Mouse (Mus musculus) heart, adult 2 months (tissue): ENCODE measurements around the gene Dgkq. TPM values are rescaled to one million over a fixed set of nuclear protein-coding genes. Genes with fewer than 3 reads are reported as not detected.
A peak's percentile ranks its signal among the peaks of the same experiment; 100 is the strongest.

Source experiments
- DNase-seq, 2 experiments: peaks; one replicate each; pipeline ENCODE4 v3.0.0; 2021
- H3K27ac ChIP-seq: fragments of 200-600 bp; 2 replicates; pipeline ENCODE4 v1.8.1; 2022
- H3K27me3 ChIP-seq: fragments of 200-500 bp; 2 replicates; pipeline ENCODE4 v1.6.1; 2012; ENCODE audit warnings: mild to moderate bottlenecking, low read length, inconsistent platforms, mixed read lengths; ENCODE audit not compliant: control insufficient read depth, insufficient read depth
- H3K36me3 ChIP-seq: fragments of 200-500 bp; 2 replicates; pipeline ENCODE4 v1.6.1; 2012; ENCODE audit warnings: low read length, inconsistent platforms; ENCODE audit not compliant: control insufficient read depth, insufficient read depth
- H3K4me1 ChIP-seq: fragments of 200-500 bp; 2 replicates; pipeline ENCODE4 v1.6.1; 2011; ENCODE audit warnings: low read length; ENCODE audit not compliant: control insufficient read depth, insufficient read depth
- H3K4me3 ChIP-seq: fragments of 200-600 bp; 2 replicates; pipeline ENCODE4 v1.8.1; 2022
- H3K79me2 ChIP-seq: fragments of 200-500 bp; replicated peaks from 2 replicates; pipeline ENCODE4 v1.6.1; 2012; ENCODE audit warnings: mild to moderate bottlenecking, inconsistent platforms, low read length, moderate library complexity, mixed read lengths; ENCODE audit not compliant: control insufficient read depth, insufficient read depth
- H3K9ac ChIP-seq: fragments of 200-500 bp; 2 replicates; pipeline ENCODE4 v1.6.1; 2012; ENCODE audit warnings: low read depth, mild to moderate bottlenecking, control low read depth, inconsistent platforms, low read length, mixed read lengths
- CTCF ChIP-seq: fragments of 200-600 bp; IDR thresholded peaks from 2 replicates; pipeline ENCODE4 v1.8.1; 2022; ENCODE audit warnings: antibody characterized with exemption, mild to moderate bottlenecking, moderate library complexity
- EP300 ChIP-seq: fragments of 200-500 bp; IDR thresholded peaks from 2 replicates; pipeline ENCODE4 v1.6.1; 2011; ENCODE audit warnings: low read depth, low read length, control low read depth; ENCODE audit not compliant: insufficient read depth
- POLR2A ChIP-seq: fragments of 200-500 bp; IDR thresholded peaks from 2 replicates; pipeline ENCODE4 v1.6.1; 2011; ENCODE audit warnings: mild to moderate bottlenecking, low read depth, low read length, control low read depth; ENCODE audit not compliant: insufficient read depth
- WGBS: fragments of 180-500 bp; shearing (Covaris S2); methylation state at CpG from one replicate; pipeline ENCODE4 v1.1.7; 2018; 5-methylcytosine and 5-hydroxymethylcytosine counted together
- intact Hi-C: fragments of 180-260 bp; cut with DNase I; formaldehyde crosslinking; loops from one replicate; pipeline ENCODE4 v1.15.1; 2025
- polyA plus RNA-seq: library from polyadenylated mRNA; depleted of rRNA; stranded (reverse); fragments of >200 nt; gene quantifications from 2 replicates; pipeline ENCODE4 v1.2.3, GENCODE M21; 2012
- total RNA-seq, 2 experiments: library from RNA; stranded (reverse); gene quantifications; 2 replicates each; pipeline ENCODE4 v1.2.3; 2021

Gene Dgkq
- total and polyA plus RNA-seq, 3 experiments, result 5.0 to 9.2 (median 6.6) TPM

DNA sequence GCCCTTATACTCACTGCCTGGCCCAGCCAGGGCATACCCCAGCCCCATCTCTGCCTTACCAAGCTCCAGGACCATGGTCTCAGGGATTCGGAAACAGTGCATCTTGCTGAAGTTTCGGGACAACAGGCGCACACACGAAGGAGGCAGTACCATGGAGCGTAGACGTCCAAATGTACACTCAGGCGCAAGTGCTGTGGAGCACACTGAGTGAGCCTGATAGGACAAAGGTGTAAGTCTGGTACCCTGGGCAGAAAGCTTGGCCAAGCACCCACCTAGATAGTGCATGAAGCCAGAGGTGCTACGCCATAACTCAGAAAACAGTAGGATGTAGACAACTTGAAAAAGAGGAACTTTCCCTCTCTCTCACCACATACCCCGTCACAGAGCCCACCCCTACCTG is 14.1 kb downstream of the Dgkq start:
- H3K4me3 ChIP-seq, result no peak overlapping the region

GRCm38 (mm10) chr5:108654444-108654990 is 15.0 kb downstream of the Dgkq start:
- DNase-seq, result no peak
- H3K79me2 ChIP-seq, result peaks cover 3% of the 10 kb centered on the region; the same call in 1 of the 2 replicates
- no peak overlapping the region for H3K4me3 ChIP-seq
- H3K27me3 ChIP-seq, result no peaks in the 10 kb centered on the region
- H3K4me1 ChIP-seq, result peaks cover 2% of the 10 kb centered on the region
- H3K36me3 ChIP-seq, result no peaks in the 10 kb centered on the region
- intact Hi-C loops, result loop anchor here (5.0 kb wide), 1 partner anchor 227 kb away; no protein-coding TSS in a partner anchor
- WGBS, result 93% methylated on average over 10 of the region's 10 CpGs
- H3K27ac ChIP-seq, result no peak overlapping the region
- H3K9ac ChIP-seq, result no peak overlapping the region
- TF ChIP-seq EP300 (no peak), POLR2A (no peak), CTCF (no peak)

More for the DNA sequence above, 14.1 kb downstream of the Dgkq start:
- TF ChIP-seq EP300 (no peak), CTCF (no peak), POLR2A (no peak)
- H3K79me2 ChIP-seq, result peaks cover 3% of the 10 kb centered on the region; the same call in 1 of the 2 replicates
- intact Hi-C loops, result no loop called here
- no peaks in the 10 kb centered on the region for H3K27me3 ChIP-seq
- 95% methylated on average over 9 of the region's 9 CpGs for WGBS
- no peak overlapping the region for H3K9ac ChIP-seq
- H3K36me3 ChIP-seq, result no peaks in the 10 kb centered on the region
- no peak overlapping the region for H3K27ac ChIP-seq
- no peak for DNase-seq
- peaks cover 6% of the 10 kb centered on the region for H3K4me1 ChIP-seq

- 87% methylated on average over 6 of the region's 6 CpGs for WGBS
- intact Hi-C loops, result loop anchor here (5.0 kb wide), 1 partner anchor 226 kb away; no protein-coding TSS in a partner anchor
- no peak overlapping the region for H3K4me3 ChIP-seq
Measured at GRCm38 (mm10) chr5:108653341-108653740, 16.1 kb downstream of the Dgkq start.

GRCm38 (mm10) chr5:108651823-108652222 is 17.6 kb downstream of the Dgkq start:
- Histone ChIP-seq H3K79me2 (no peaks in the 10 kb centered on the region), H3K27me3 (no peaks in the 10 kb centered on the region), H3K4me3 (no peak overlapping the region), H3K36me3 (no peaks in the 10 kb centered on the region), H3K9ac (no peak overlapping the region), H3K27ac (no peak overlapping the region), H3K4me1 (no peaks in the 10 kb centered on the region)
- 45% methylated on average over 1 of the region's 1 CpGs for WGBS
- TF ChIP-seq CTCF, result peak; percentile 77
- TF ChIP-seq EP300, result no peak
- TF ChIP-seq POLR2A, result no peak
- intact Hi-C loops, result loop anchor here (5.0 kb wide), 1 partner anchor 225 kb away; no protein-coding TSS in a partner anchor
- no peak for DNase-seq

More at GRCm38 (mm10) chr5:108653341-108653740, 16.1 kb downstream of the Dgkq start:
- Histone ChIP-seq H3K79me2 (no peaks in the 10 kb centered on the region), H3K27me3 (no peaks in the 10 kb centered on the region), H3K4me1 (no peaks in the 10 kb centered on the region), H3K27ac (no peak overlapping the region), H3K9ac (no peak overlapping the region), H3K36me3 (no peaks in the 10 kb centered on the region)
- DNase-seq, result no peak
- TF ChIP-seq EP300, result no peak
- TF ChIP-seq CTCF, result no peak
- TF ChIP-seq POLR2A, result no peak

DNA sequence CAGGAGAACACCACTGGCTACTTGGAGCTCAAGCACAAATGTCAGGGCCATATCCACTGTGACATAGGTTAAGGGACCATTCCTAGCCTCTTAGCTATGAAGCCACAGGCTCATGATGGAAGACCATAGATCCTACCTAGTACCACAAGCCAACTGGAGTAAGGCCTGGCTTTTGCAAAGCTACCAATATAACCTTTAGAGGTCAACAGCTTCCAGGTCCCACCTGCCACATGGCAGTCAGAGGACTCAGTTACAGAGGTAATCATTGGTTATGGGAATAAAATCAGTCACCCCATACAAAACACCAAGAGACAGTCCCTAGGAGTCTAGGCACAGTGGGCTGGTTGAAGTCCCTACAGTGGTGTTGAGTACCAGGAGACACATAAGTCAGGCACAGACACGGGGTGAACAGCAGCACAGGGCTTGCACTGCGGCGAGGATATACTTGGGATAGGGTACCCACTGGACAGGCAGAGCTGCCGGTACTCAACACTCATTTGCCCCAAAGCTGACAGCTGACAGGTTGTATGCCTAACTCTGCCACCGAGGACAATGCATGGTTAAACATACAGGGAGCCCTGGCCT is 18.2 kb downstream of the Dgkq start:
- Histone ChIP-seq H3K4me3 (no peak overlapping the region), H3K27ac (no peak overlapping the region), H3K79me2 (no peaks in the 10 kb centered on the region), H3K36me3 (no peaks in the 10 kb centered on the region), H3K27me3 (no peaks in the 10 kb centered on the region), H3K9ac (no peak overlapping the region), H3K4me1 (no peaks in the 10 kb centered on the region)
- no peak for TF ChIP-seq POLR2A
- TF ChIP-seq CTCF, result no peak
- no peak for TF ChIP-seq EP300
- no peak for DNase-seq
- intact Hi-C loops, result loop anchor here (5.0 kb wide), 1 partner anchor 224 kb away; no protein-coding TSS in a partner anchor
- WGBS, result 82% methylated on average over 5 of the region's 5 CpGs

GRCm38 (mm10) chr5:108650341-108650740 is 19.1 kb downstream of the Dgkq start:
- no peaks in the 10 kb centered on the region for H3K79me2 ChIP-seq
- H3K27ac ChIP-seq, result no peak overlapping the region
- intact Hi-C loops, result loop anchor here (5.0 kb wide), 1 partner anchor 223 kb away; no protein-coding TSS in a partner anchor
- H3K36me3 ChIP-seq, result no peaks in the 10 kb centered on the region
- DNase-seq, result no peak
- H3K4me3 ChIP-seq, result no peak overlapping the region
- no peak overlapping the region for H3K9ac ChIP-seq
- no peaks in the 10 kb centered on the region for H3K4me1 ChIP-seq
- 90% methylated on average over 7 of the region's 7 CpGs for WGBS
- TF ChIP-seq EP300, result no peak
- no peak for TF ChIP-seq POLR2A
- no peak for TF ChIP-seq CTCF
- no peaks in the 10 kb centered on the region for H3K27me3 ChIP-seq
